Mouse (Mus musculus): ENCODE data around the gene Ptrh2. TPM values are rescaled to one million over a fixed set of nuclear protein-coding genes. Genes with fewer than 3 reads are reported as not detected.

Gene Ptrh2
- total RNA-seq (2021) (1 to 10 TPM; 5.9 to 6.4 TPM), polyA plus RNA-seq (2012; rRNA removed) (3.7 and 5.2 TPM in 2 replicates)
- long read RNA-seq, transcript Ptrh2-202 (2 exons, 3,038 nt) = major isoform, 16 of 19 reads
- long read RNA-seq, partial matches to known transcripts = 0 of 19 reads
- long read RNA-seq, other reads (novel, unspliced or antisense) = 3 of 19 reads

- Histone ChIP-seq H3K4me1 (ENCODE audit: control insufficient read depth, insufficient read depth, low read length) (peaks cover 2% of the 10 kb centered on the region; the same call in 1 of the 2 replicates), H3K27me3 (ENCODE audit: control insufficient read depth, insufficient read depth, low read length) (no peaks in the 10 kb centered on the region), H3K4me3 (peak within 1 kb of the TSS; percentile 69), H3K36me3 (ENCODE audit: control insufficient read depth, insufficient read depth, low read length) (peaks cover 5% of the 10 kb centered on the region), H3K27ac (peak within 1 kb of the TSS; percentile 95), H3K9ac (ENCODE audit: low read depth, low read length) (peak within 1 kb of the TSS; percentile 82), H3K79me2 (replicated peaks; ENCODE audit: control insufficient read depth, insufficient read depth, low read length) (no peaks in the 10 kb centered on the region)
- intact Hi-C loops (cut with DNase I) = loop anchor here (5.0 to 10.0 kb wide), 2 partner anchors 74 to 321 kb away; partner anchors contain the start of gene Cltc
- peak; percentile 67 for TF ChIP-seq POLR2A (IDR thresholded peaks at IDR 0.05; ENCODE audit: insufficient read depth, low read depth, low read length)
- TF ChIP-seq CTCF (IDR thresholded peaks at IDR 0.05) = no peak
- 0 out of 2 replicates have a peak, but pooled peaks have one; percentile 26 for TF ChIP-seq EP300 (IDR thresholded peaks at IDR 0.05; ENCODE audit: insufficient read depth, low read depth, low read length)
- DNase-seq = peak; percentile 93 to 96
- under 1% methylated on average over 56 of the region's 56 CpGs for WGBS
These were observed at the start of gene Ptrh2, which contains the start of gene Vmp1 for GRCm38 (mm10) chr11:86683395-86684125. Gene Ptrh2 (plus strand): TSS chr11:86683985. Gene Vmp1 (minus strand): TSS chr11:86683836.

- 84% methylated on average over 6 of the region's 6 CpGs for WGBS
- H3K4me1 ChIP-seq (ENCODE audit: control insufficient read depth, insufficient read depth, low read length) = no peaks in the 10 kb centered on the region
- TF ChIP-seq CTCF (IDR thresholded peaks at IDR 0.05) (no peak), POLR2A (IDR thresholded peaks at IDR 0.05; ENCODE audit: insufficient read depth, low read depth, low read length) (no peak), EP300 (IDR thresholded peaks at IDR 0.05; ENCODE audit: insufficient read depth, low read depth, low read length) (no peak)
These were observed 49.4 kb upstream of the Ptrh2 start for GRCm38 (mm10) chr11:86634396-86634795.

GRCm38 (mm10) chr11:86637697-86638096 is 46.1 kb upstream of the Ptrh2 start:
- intact Hi-C loops (cut with DNase I) = no loop called here
- no peak for DNase-seq
- H3K27me3 ChIP-seq (ENCODE audit: control insufficient read depth, insufficient read depth, low read length) = no peaks in the 10 kb centered on the region
- no peaks in the 10 kb centered on the region; the same call in 1 of the 2 replicates for H3K36me3 ChIP-seq (ENCODE audit: control insufficient read depth, insufficient read depth, low read length)
- H3K79me2 ChIP-seq (replicated peaks; ENCODE audit: control insufficient read depth, insufficient read depth, low read length) = no peaks in the 10 kb centered on the region
- no peak overlapping the region for H3K4me3 ChIP-seq
- H3K4me1 ChIP-seq (ENCODE audit: control insufficient read depth, insufficient read depth, low read length) = no peaks in the 10 kb centered on the region; the same call in 1 of the 2 replicates
- no peak overlapping the region for H3K9ac ChIP-seq (ENCODE audit: low read depth, low read length)
- WGBS = 57% methylated on average over 2 of the region's 2 CpGs
- TF ChIP-seq CTCF (IDR thresholded peaks at IDR 0.05) (no peak), POLR2A (IDR thresholded peaks at IDR 0.05; ENCODE audit: insufficient read depth, low read depth, low read length) (no peak), EP300 (IDR thresholded peaks at IDR 0.05; ENCODE audit: insufficient read depth, low read depth, low read length) (no peak)
- no peak overlapping the region for H3K27ac ChIP-seq

More at GRCm38 (mm10) chr11:86634396-86634795, 49.4 kb upstream of the Ptrh2 start:
- Histone ChIP-seq H3K9ac (ENCODE audit: low read depth, low read length) (no peak overlapping the region), H3K79me2 (replicated peaks; ENCODE audit: control insufficient read depth, insufficient read depth, low read length) (no peaks in the 10 kb centered on the region), H3K27me3 (ENCODE audit: control insufficient read depth, insufficient read depth, low read length) (no peaks in the 10 kb centered on the region), H3K27ac (no peak overlapping the region), H3K36me3 (ENCODE audit: control insufficient read depth, insufficient read depth, low read length) (no peaks in the 10 kb centered on the region), H3K4me3 (no peak overlapping the region)
- DNase-seq = no peak
- intact Hi-C loops (cut with DNase I) = no loop called here

GRCm38 (mm10) chr11:86641714-86642113 is 42.1 kb upstream of the Ptrh2 start:
- no peaks in the 10 kb centered on the region; the same call in 1 of the 2 replicates for H3K4me1 ChIP-seq (ENCODE audit: control insufficient read depth, insufficient read depth, low read length)
- H3K9ac ChIP-seq (ENCODE audit: low read depth, low read length) = no peak overlapping the region
- 36% methylated on average over 4 of the region's 4 CpGs for WGBS
- DNase-seq = no peak
- H3K36me3 ChIP-seq (ENCODE audit: control insufficient read depth, insufficient read depth, low read length) = no peaks in the 10 kb centered on the region; the same call in 1 of the 2 replicates
- no peaks in the 10 kb centered on the region for H3K79me2 ChIP-seq (replicated peaks; ENCODE audit: control insufficient read depth, insufficient read depth, low read length)
- no peak overlapping the region; the same call in 1 of the 2 replicates for H3K27ac ChIP-seq
- no peak overlapping the region for H3K4me3 ChIP-seq
- intact Hi-C loops (cut with DNase I) = no loop called here
- TF ChIP-seq EP300 (IDR thresholded peaks at IDR 0.05; ENCODE audit: insufficient read depth, low read depth, low read length) (no peak), CTCF (IDR thresholded peaks at IDR 0.05) (no peak), POLR2A (IDR thresholded peaks at IDR 0.05; ENCODE audit: insufficient read depth, low read depth, low read length) (no peak)
- H3K27me3 ChIP-seq (ENCODE audit: control insufficient read depth, insufficient read depth, low read length) = no peaks in the 10 kb centered on the region

DNA sequence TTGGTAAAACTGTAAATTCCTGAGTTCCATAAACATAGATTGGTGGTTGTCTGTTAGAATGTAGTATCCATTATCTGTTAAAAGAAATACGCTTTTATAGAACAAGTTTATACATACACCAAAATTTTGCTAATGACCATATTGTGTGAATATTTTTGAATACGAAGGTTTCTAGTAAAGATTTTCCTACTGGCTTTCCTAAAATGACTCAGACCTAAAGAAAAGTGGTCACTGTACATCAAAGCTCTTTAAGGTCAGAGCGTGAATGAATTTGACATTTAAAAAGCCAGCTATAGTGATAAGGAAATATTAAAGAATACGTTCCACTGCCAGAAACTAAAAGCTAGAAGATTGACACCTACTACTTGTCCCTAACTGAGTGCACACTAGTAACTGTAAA is 39.2 kb upstream of the Ptrh2 start:
- no peaks in the 10 kb centered on the region for H3K27me3 ChIP-seq (ENCODE audit: control insufficient read depth, insufficient read depth, low read length)
- H3K27ac ChIP-seq = no peak overlapping the region
- no peak overlapping the region for H3K4me3 ChIP-seq
- WGBS = 90% methylated on average over 4 of the region's 4 CpGs
- H3K36me3 ChIP-seq (ENCODE audit: control insufficient read depth, insufficient read depth, low read length) = no peaks in the 10 kb centered on the region; the same call in 1 of the 2 replicates
- TF ChIP-seq CTCF (IDR thresholded peaks at IDR 0.05) (no peak), EP300 (IDR thresholded peaks at IDR 0.05; ENCODE audit: insufficient read depth, low read depth, low read length) (no peak), POLR2A (IDR thresholded peaks at IDR 0.05; ENCODE audit: insufficient read depth, low read depth, low read length) (no peak)
- H3K9ac ChIP-seq (ENCODE audit: low read depth, low read length) = no peak overlapping the region
- intact Hi-C loops (cut with DNase I) = no loop called here
- H3K79me2 ChIP-seq (replicated peaks; ENCODE audit: control insufficient read depth, insufficient read depth, low read length) = no peaks in the 10 kb centered on the region
- no peaks in the 10 kb centered on the region; the same call in none of the 2 replicates for H3K4me1 ChIP-seq (ENCODE audit: control insufficient read depth, insufficient read depth, low read length)
- DNase-seq = no peak

Measured in heart, adult 2 months (tissue).